Mouse (Mus musculus): ENCODE data around the gene Zbtb9. TPM values are rescaled to one million over a fixed set of nuclear protein-coding genes. Genes with fewer than 3 reads are reported as not detected.
"Not testable (repeated sequence)": the region's sequence is repeated elsewhere in the genome, so short reads cannot be mapped to it uniquely, and the experiment has no call there.

Gene Zbtb9
- polyA plus RNA-seq (2012; rRNA removed): 3.1 and 4.0 TPM in 2 replicates
- polyA plus RNA-seq (2014; fragmentation: Nextera tagmentation; extraction: Ambion mirVana): 2.6 and 3.4 TPM in 2 replicates

DNA sequence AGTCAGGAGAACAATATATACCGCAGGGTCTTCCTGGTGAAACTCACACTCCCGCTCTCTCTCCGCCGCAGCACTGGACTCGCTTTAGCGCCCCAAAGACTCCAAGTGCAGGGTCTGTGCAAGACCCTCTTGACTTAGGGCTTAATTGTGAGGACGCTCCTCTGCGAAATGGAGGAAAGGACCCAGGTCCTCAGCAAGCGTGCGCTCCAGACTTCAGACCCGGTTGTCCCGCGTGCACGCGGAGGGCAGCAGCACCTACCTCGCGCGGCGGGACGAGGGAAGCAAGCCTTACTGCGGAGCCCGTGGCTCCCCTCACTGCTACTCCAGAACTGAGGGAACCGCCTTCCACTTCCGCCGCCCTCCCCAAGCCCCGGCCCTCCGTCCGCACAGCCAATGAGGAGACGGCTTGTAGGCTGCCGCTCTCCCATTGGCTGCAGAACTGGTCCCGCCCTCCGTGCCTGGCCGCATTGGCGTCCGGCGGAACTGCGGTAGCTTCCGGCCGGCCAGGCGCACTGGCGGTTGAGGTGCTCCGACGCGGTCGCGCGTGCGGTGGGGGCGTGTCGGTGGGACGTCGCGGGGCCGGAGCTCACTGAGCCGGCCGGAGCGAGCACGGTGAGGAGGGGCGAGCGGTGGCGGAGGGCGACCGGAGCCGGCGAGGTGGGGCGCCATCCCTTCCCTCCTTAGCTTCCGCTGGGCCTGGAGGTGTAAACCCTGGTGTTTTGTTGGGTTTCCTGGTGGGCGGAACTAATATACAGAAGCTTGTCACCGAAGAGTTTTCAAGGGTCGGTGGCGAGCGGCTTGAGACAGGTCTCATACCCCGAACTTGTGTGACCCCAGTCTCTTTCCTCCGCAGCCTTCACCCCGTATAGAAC is at the start of gene Zbtb9:
Gene Zbtb9, plus strand, starts transcription at position 465 of the 872 bp plus-strand sequence.
- peak within 1 kb of the TSS; percentile 46 for H3K27ac ChIP-seq
- H3K9ac ChIP-seq (replicated peaks): peak within 1 kb of the TSS; percentile 76
- DNase-seq (ENCODE audit: low read depth in 3 of 3, low spot score in 3 of 3) (peak; percentile 92), ATAC-seq (ENCODE audit: insufficient read depth) (peak; percentile 100)
- no peaks in the 10 kb centered on the region for H3K9me3 ChIP-seq (ENCODE audit: control insufficient read depth, low read length)
- peak within 1 kb of the TSS; percentile 84 for H3K4me2 ChIP-seq (ENCODE audit: low read depth)
- H3K4me3 ChIP-seq (ENCODE audit: insufficient read depth in 1 of 2, low read depth in 2 of 2, low read length in 2 of 2): peak within 1 kb of the TSS; percentile 83 to 84
- TF ChIP-seq CTCF (IDR thresholded peaks at IDR 0.05; ENCODE audit: low read depth) (no peak), EP300 (IDR thresholded peaks at IDR 0.05; ENCODE audit: low read depth) (no peak)
- WGBS (ENCODE audit: insufficient replicate concordance): under 1% methylated on average over 75 of the region's 75 CpGs
- no peaks in the 10 kb centered on the region for H3K27me3 ChIP-seq (ENCODE audit: control insufficient read depth, insufficient read depth, low read length)
- peaks cover 7 to 8% of the 10 kb centered on the region in 2 experiments for H3K4me1 ChIP-seq (replicated peaks; ENCODE audit: control insufficient read depth in 2 of 2, insufficient read depth in 2 of 2, low read length in 1 of 2)
- peaks cover 10% of the 10 kb centered on the region for H3K36me3 ChIP-seq (replicated peaks; ENCODE audit: control insufficient read depth, insufficient read depth, low read depth)

- not testable (repeated sequence) for ATAC-seq (ENCODE audit: insufficient read depth); H3K4me1 ChIP-seq (replicated peaks; ENCODE audit: control insufficient read depth in 2 of 2, insufficient read depth in 2 of 2, low read length in 1 of 2); DNase-seq (ENCODE audit: low read depth in 3 of 3, low spot score in 3 of 3); H3K27me3 ChIP-seq (ENCODE audit: control insufficient read depth, insufficient read depth, low read length); H3K9me3 ChIP-seq (ENCODE audit: control insufficient read depth, low read length); H3K4me2 ChIP-seq (ENCODE audit: low read depth); H3K27ac ChIP-seq; H3K9ac ChIP-seq (replicated peaks); H3K4me3 ChIP-seq (ENCODE audit: insufficient read depth in 1 of 2, low read depth in 2 of 2, low read length in 2 of 2)
- 93% methylated on average over 9 of the region's 9 CpGs for WGBS (ENCODE audit: insufficient replicate concordance)
- peaks cover 73% of the 10 kb centered on the region for H3K36me3 ChIP-seq (replicated peaks; ENCODE audit: control insufficient read depth, insufficient read depth, low read depth)
Observed at GRCm38 (mm10) chr17:26925414-26925813, 47.6 kb upstream of the Zbtb9 start.

- H3K9ac ChIP-seq (replicated peaks); DNase-seq (ENCODE audit: low read depth in 3 of 3, low spot score in 3 of 3); ATAC-seq (ENCODE audit: insufficient read depth); H3K4me1 ChIP-seq (replicated peaks; ENCODE audit: control insufficient read depth in 2 of 2, insufficient read depth in 2 of 2, low read length in 1 of 2); H3K27me3 ChIP-seq (ENCODE audit: control insufficient read depth, insufficient read depth, low read length); H3K4me2 ChIP-seq (ENCODE audit: low read depth); H3K4me3 ChIP-seq (ENCODE audit: insufficient read depth in 1 of 2, low read depth in 2 of 2, low read length in 2 of 2); H3K9me3 ChIP-seq (ENCODE audit: control insufficient read depth, low read length); H3K27ac ChIP-seq: not testable (repeated sequence)
- WGBS (ENCODE audit: insufficient replicate concordance): 69% methylated on average over 7 of the region's 7 CpGs
- TF ChIP-seq CTCF (IDR thresholded peaks at IDR 0.05; ENCODE audit: low read depth): peak; percentile 65
- peaks cover 37% of the 10 kb centered on the region for H3K36me3 ChIP-seq (replicated peaks; ENCODE audit: control insufficient read depth, insufficient read depth, low read depth)
Observed at GRCm38 (mm10) chr17:26931795-26932194, 41.2 kb upstream of the Zbtb9 start.

GRCm38 (mm10) chr17:26932839-26933398 is 40.0 kb upstream of the Zbtb9 start, which contains the start of gene Phf1:
Gene Phf1 (plus strand): TSS chr17:26933052.
- H3K4me3 ChIP-seq (ENCODE audit: insufficient read depth in 1 of 2, low read depth in 2 of 2, low read length in 2 of 2): peak within 1 kb of the TSS; percentile 64 to 67
- H3K27me3 ChIP-seq (ENCODE audit: control insufficient read depth, insufficient read depth, low read length): no peaks in the 10 kb centered on the region
- peak; percentile 80 to 85 (median 82) for DNase-seq (ENCODE audit: low read depth in 3 of 3, low spot score in 3 of 3)
- peak within 1 kb of the TSS; percentile 66 for H3K9ac ChIP-seq (replicated peaks)
- peaks cover 28% of the 10 kb centered on the region for H3K36me3 ChIP-seq (replicated peaks; ENCODE audit: control insufficient read depth, insufficient read depth, low read depth)
- peaks cover 8% of the 10 kb centered on the region in 2 experiments; a peak in 3 of 4 replicates for H3K4me1 ChIP-seq (replicated peaks; ENCODE audit: control insufficient read depth in 2 of 2, insufficient read depth in 2 of 2, low read length in 1 of 2)
- peak within 1 kb of the TSS; percentile 94 for H3K4me2 ChIP-seq (ENCODE audit: low read depth)
- peak within 1 kb of the TSS; percentile 20 for H3K27ac ChIP-seq
- TF ChIP-seq CTCF (IDR thresholded peaks at IDR 0.05; ENCODE audit: low read depth) (no peak; the same call in 1 of the 2 replicates), EP300 (IDR thresholded peaks at IDR 0.05; ENCODE audit: low read depth) (no peak)
- H3K9me3 ChIP-seq (ENCODE audit: control insufficient read depth, low read length): no peaks in the 10 kb centered on the region
- peak; percentile 92 for ATAC-seq (ENCODE audit: insufficient read depth)
- under 1% methylated on average over 43 of the region's 43 CpGs for WGBS (ENCODE audit: insufficient replicate concordance)

- TF ChIP-seq CTCF (IDR thresholded peaks at IDR 0.05; ENCODE audit: low read depth): no peak; the same call in 1 of the 2 replicates
- TF ChIP-seq EP300 (IDR thresholded peaks at IDR 0.05; ENCODE audit: low read depth): no peak
Observed at GRCm38 (mm10) chr17:26933419-26933818, 39.5 kb upstream of the Zbtb9 start.

More at GRCm38 (mm10) chr17:26933419-26933818, 39.5 kb upstream of the Zbtb9 start:
- WGBS (ENCODE audit: insufficient replicate concordance): 5% methylated on average over 13 of the region's 13 CpGs
- peak overlapping the region; percentile 94 for H3K4me2 ChIP-seq (ENCODE audit: low read depth)
- DNase-seq (ENCODE audit: low read depth in 3 of 3, low spot score in 3 of 3) (no peak), ATAC-seq (ENCODE audit: insufficient read depth) (peak; percentile 2; the same call in 1 of the 2 replicates)
- H3K9ac ChIP-seq (replicated peaks): peak overlapping the region; percentile 66
- peak overlapping the region; percentile 18; the same call in 1 of the 2 replicates for H3K27ac ChIP-seq
- peaks cover 25% of the 10 kb centered on the region for H3K36me3 ChIP-seq (replicated peaks; ENCODE audit: control insufficient read depth, insufficient read depth, low read depth)
- H3K27me3 ChIP-seq (ENCODE audit: control insufficient read depth, insufficient read depth, low read length): no peaks in the 10 kb centered on the region
- H3K4me3 ChIP-seq (ENCODE audit: insufficient read depth in 1 of 2, low read depth in 2 of 2, low read length in 2 of 2): peak overlapping the region; percentile 64 to 67
- H3K4me1 ChIP-seq (replicated peaks; ENCODE audit: control insufficient read depth in 2 of 2, insufficient read depth in 2 of 2, low read length in 1 of 2): peaks cover 11 to 12% of the 10 kb centered on the region in 2 experiments; a peak in 3 of 4 replicates
- H3K9me3 ChIP-seq (ENCODE audit: control insufficient read depth, low read length): no peaks in the 10 kb centered on the region

All from liver, embryonic 14.5 days (tissue).